Mouse (Mus musculus): ENCODE measurements around the gene Dhrs13.
A peak's percentile ranks its signal among the peaks of the same experiment; 100 is the strongest.

- TF ChIP-seq CTCF (IDR thresholded peaks at IDR 0.05; ENCODE audit: extremely low read depth, insufficient read depth, low read length) = peak; percentile 39; the same call in 1 of the 2 replicates
- no peak for TF ChIP-seq POLR2A (IDR thresholded peaks at IDR 0.05; ENCODE audit: extremely low read depth, insufficient read depth, low read length)
Measured at GRCm38 (mm10) chr11:78031947-78032808, at the start of gene Dhrs13.
